Mouse (Mus musculus) embryo, embryonic 9.5 days (tissue): ENCODE measurements around the gene Rtl4.

Source experiments
- DNase-seq: peaks from one replicate; pipeline ENCODE4 v3.0.0-alpha.2; 2017; ENCODE audit errors: extremely low spot score

Rtl4 gene

DNA sequence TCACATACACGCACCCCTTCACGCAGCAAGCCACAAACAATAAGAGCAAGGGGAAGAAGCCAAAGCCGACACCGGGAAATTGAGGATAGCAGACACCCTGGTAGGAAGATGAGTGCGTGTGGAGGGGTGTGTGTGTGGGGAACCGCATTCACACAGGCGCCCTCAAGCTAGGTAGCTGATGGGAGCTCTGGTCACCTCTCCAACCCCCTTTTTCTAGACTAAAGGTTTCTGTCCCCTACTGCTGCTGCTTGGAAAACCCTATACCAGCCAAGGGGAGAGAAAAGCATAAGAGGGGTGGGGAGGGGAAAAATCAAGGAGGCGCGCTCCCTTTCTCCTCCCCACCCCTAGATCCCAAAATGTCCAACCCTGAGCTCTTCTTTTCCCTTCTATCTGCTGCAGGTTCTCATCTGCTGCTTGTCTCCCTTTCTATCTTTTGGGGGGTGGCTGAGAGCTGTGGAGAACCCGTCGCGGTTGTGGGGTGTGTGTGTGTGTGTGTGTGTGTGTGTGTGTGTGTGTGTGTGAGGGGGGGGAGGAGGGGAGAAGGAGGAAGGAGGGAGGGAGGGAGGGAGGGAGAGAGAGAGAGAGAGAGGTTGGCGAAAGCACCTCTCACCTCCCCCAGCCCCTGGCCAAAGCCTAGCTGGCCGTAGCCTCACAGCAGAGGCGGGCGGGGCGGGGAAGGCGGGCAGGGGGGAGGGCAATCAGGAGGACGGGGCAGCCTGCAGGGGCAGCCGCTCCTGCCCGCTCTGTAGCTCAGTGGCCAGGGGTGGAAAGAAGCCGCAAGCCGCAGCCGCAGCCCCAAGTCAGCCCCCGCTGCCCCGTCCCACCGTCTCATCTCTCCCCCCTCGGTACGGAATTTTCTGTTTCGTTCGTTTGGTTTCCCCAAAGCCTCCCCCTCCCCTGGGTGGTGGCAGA, at the start of gene Rtl4:
Rtl4 (plus strand) TSS at position 701 of the 912 bp plus-strand sequence.
- peak; percentile 39 for DNase-seq

DNA sequence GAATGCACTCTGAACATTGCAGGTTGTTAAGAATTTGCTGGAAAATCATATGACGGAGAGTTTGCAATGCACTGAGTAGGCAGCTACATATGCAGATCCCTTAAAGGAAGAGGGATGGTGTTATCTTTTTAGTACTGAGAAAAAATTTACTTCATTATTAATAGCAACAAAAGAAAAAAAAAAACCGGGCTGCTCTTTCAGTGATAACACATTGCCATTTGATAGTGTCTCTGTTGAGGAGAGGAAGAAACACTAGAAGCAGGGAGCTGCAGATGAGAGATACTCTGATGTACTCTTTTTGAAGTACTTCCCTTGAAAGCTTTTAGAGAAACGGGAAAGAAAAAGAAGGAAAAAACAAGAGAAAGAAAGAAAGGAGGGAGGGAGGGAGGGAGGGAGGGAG, 44.0 kb upstream of the Rtl4 start:
- DNase-seq, result no peak

DNA sequence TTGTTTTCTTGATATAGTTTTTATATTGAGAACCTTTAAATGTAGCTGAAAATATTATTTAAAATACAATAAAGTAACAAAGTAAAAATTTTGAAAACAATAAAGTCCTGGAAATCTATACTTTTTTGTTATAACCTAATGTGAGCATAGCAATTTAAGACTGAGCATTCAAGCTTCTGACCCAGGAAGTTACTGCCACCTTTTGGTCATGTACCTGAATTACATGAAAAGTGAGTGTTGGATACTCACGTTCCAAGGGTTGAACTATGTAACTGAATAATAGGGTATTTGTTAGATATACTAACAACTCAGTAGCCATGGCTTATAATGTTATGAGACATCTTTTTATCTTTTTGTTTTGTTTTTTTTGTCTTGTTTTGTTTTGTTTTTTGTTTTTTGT, 43.3 kb upstream of the Rtl4 start:
- no peak for DNase-seq

DNA sequence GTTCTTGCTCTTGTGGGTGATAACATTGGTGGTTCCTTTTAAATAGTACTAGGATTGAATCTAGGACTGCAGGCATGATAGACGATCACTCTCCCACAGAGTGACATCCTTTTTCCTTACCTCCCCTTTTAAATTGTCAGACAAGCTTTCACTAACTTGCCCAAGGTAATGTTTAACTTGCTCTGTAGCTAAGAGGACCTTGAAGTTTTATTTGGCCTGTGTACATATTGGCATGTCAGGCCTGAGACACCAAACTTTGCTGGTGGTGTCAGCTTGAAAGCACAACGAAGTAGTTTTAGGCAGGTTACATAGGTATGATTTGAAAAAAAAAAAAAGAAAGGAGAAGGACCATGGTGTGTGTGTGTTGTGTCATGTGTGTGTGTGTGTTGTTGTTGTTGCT, 36.5 kb upstream of the Rtl4 start:
- DNase-seq, result no peak

DNA sequence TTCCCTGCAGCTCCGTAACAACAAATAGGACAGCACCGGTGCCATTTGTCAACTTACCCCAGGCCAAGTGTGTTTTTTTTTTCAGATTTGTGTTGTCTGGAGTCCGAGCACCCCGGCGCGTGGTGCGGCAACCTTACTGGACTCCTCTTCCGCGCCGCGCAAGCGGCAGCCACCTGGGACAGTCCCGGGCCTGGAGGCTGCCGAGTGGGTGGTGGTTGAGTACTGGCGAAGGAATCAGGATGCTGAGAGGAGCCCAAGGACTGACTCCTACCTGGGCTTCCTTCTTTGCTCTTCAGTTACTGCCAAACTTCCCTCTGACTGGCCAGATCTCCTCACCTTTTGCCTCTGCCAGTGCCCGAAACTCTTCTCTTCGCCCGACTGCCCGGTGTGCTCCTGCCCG, 965 bp upstream of the Rtl4 start:
- DNase-seq, result peak; percentile 2

DNA sequence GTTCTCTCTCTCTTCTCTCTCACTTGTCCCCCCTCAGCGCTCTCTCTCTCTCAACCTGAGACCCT, 733 bp upstream of the Rtl4 start, which contains the start of gene Trpc5:
Trpc5 (minus strand) TSS at position 39 of the 65 bp plus-strand sequence.
- DNase-seq, result peak; percentile 1

DNA sequence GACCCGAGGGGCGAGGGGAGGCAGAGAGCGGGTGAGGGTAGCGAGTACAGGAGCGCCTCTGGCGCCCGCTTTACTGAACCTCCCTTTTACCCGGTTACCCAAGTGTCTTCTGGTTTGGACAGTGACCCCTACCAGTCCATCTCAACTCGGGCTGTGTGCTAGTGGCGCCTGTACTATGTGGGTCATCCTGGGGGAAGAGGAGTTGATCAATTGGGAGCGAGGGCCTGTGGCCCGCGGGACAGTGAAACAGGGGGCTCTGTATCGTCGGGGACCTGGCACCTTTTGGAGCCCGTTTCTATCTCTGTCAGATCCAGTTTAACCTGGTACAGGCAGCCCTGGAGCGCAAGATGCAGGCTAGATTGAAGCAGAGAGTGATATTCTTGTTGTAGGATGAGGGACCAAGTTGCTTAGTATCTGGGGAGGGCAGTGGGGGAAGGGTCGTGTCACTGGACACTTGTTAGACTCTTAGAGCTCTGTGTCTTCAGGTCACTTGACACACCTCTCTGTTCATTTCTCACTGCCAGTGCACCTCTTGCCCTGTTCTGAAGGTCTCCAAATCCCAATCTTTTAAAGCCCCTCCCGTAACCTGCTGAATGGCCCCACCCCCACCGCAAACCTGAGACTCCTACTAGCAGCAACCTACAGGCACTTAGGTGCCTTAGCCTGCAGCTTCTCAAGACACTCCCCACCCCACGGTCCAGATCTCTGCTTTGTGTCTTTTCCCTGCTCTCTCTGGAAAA, 582 bp downstream of the Rtl4 start:
- DNase-seq, result peak; percentile 0

DNA sequence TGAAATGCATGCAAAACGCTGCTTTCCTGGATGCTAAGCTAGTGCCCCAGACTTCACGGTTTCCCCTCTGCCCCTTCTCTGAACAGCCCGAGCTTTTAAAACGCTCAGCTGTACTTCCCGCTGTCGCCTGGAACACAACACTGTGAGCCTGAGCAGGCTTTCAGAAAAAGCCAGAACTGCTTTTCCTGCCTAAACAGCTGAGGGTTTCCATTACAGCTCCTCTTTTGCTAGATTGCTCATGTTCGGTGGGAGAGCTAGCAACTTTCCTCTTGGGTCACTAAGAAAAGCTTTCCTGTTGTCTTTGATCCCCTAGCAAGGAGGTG, 1.1 kb downstream of the Rtl4 start:
- peak; percentile 5 for DNase-seq

DNA sequence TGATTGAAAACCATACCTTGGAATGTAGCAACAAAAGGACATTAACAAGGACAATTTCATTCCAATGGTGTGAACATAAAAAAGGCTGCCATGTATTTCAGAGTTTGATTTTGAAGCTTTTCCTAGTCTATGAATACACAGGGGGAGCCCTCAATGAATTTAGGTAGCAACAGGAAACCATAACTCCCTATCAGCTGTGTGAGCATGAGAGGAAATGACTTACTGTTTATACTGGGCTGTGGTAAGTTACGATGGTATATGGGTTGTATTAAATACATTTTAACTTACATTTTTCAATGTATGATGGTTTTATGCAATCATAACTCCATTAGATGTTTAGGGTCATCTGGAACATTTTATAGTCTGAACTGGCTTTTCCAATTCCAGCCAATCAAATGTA, 27.6 kb downstream of the Rtl4 start:
- DNase-seq, result no peak

DNA sequence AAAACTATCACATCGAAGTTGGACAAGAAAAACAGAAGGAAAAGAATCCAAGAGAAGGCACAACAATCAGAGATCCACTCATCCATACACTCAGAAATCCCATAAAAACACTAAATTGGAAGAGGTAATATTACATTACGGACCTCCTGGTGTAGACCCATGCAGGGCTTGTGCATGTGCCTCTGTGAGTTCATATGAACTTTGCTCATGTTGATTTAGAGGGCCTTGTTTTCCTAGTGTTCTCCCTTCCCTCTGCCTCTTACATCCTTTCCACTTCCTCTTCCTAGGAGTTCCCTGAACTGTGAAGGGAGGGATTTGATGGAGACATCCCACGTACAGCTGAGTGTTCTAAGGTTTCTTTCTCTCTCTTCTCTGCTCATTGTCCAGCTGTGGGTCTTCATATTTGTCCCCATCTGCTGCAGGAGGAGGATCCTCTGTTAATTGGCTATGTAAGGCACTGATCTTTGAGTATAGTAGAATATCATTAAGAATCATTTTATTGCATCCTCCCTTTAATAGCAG, 58.9 kb downstream of the Rtl4 start:
- no peak for DNase-seq

DNA sequence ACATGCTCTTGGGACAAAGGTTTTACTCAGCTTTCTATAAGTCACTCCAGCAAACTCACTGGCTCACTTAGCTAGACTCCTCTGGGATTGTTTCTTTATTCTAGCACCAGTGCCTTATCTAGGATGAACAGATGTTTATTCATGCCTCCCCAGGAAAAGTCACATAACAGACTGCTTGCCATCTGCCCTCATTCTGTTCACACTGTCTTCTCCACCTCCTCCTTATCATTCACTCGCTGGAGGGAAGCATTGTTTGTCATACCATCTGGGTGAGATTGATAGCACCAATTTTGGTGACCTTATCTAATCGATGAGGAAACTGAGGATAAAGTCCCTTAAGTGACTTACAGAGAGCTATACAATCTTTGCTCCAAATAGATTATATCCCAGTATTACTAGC, 298.3 kb downstream of the Rtl4 start:
- DNase-seq, result no peak

DNA sequence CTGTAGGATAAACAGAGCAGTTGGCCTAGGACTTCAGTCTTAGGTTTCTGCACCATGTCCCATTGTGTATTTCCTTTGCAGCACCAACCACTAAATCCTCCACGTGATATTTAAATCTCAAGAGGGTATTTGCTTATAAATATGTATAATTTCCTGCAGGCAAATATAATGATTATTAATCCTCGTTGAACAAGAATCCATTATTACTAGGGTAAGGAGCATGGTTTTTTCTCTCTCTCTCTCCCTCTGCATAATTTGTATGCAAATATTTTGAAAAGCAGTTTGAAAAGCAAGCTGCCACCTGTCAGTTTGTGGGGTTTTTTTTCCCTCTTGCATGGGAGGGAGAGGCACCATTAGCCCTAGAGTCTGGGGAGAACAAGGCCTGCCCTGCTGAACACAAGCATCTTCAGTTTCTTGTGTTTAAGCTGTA, 376.8 kb downstream of the Rtl4 start:
- DNase-seq, result no peak

DNA sequence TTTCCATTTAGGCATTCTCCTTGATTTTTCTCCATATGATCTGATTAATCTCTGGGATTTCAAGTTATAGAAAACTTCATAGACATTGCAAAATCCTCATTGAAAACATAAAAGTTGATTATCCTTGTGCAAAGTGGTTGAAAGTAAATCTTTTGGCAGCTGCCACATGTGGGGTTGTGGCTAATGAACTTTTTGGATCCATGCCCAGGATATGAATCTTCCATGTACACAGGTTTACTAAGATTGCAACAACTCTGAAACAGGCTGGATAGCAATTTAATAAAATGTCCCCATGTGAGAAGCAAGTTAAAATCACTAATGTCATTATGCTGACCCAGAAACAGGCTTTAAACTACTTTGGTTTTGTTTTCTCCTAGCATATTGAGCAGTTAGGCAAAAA, 401.1 kb downstream of the Rtl4 start:
- DNase-seq, result no peak

DNA sequence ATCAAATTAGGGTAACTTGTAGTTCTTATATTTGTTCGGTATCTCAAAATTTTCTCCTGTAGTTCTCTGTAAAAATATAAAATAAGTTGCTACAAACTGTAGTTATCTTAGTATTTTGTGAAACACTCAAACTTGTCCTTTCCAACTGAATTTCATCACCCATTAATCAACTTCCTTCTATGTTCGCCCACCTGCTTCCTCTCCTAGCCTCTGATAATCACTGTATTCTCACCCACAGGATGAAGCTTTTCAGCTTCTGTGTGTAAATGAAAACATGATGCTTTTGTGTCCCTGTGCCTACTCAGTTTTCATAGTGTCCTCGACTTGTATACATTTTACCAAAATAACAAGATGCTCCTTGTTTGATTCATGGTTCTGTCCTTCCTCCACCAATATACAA, 401.7 kb downstream of the Rtl4 start:
- DNase-seq, result no peak

DNA sequence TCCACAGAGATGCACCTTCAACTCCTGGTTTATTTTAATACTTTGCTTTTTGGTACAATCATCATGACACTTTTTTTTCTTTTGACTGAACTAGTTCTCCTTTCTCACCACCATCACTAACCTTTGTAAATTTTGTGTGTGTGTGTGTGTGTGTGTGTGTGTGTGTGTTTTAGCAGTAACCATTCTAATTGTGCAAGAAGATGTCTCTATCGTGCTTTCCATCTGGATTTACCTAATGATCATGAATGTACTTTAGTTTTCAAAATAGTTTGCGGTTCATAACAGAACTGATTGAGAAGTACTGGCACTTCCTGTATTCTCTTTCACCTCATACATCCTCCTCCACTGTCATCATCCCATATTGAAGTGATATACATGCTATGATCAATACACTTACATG, 402.3 kb downstream of the Rtl4 start:
- no peak for DNase-seq
